Mouse (Mus musculus): Measurements from ENCODE around the gene Msi2.

Gene Msi2

DNA sequence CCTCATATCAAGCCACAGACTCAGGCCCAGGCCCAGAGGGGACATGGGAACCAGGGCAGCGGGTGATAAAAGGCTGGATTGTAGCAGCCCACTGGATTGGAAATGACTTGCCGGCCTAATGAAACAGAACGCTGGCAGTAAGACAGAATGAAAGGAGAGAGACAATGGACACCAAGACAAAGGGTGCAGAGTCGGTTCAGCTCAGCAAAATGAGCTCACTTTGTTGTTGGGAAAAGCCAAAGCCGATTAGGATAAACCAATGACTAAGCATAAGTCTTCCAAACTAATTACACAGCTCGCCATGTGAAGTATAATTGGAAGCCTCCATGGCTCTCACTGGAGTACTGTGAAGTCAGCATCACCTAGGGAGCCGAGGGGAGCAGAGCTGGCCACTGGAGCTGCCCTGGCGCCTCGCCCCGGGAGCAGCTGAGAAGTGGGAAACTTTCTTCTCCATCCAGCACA is 133.1 kb downstream of the Msi2 start:
- peak; percentile 54 for DNase-seq

DNA sequence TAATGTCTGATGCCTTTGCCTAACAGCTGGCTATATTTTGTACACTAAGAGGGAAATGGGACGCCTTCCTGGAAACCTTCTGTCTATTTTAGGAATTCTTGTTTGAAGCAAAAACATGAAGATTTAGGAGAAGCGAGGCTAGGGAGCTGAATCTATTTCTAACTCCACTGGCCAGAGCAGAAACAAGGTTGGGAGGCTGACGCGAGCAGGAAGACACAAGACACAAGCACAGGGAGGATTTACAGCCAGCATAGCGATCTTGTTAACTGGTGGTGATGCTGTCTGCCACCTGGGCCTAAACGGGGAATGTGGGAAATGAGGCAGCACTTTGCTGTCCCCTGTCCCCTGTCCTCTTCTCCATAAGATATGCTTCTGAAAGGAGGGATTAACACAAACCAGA is 134.4 kb downstream of the Msi2 start:
- no peak for DNase-seq

- DNase-seq = no peak
Measured at GRCm38 (mm10) chr11:88583259-88583833, 135.0 kb downstream of the Msi2 start.

GRCm38 (mm10) chr11:88582781-88583180 is 135.5 kb downstream of the Msi2 start:
- no peak for DNase-seq

GRCm38 (mm10) chr11:88582021-88582707 is 136.1 kb downstream of the Msi2 start:
- no peak for DNase-seq

GRCm38 (mm10) chr11:88581375-88581774 is 136.9 kb downstream of the Msi2 start:
- no peak for DNase-seq

DNA sequence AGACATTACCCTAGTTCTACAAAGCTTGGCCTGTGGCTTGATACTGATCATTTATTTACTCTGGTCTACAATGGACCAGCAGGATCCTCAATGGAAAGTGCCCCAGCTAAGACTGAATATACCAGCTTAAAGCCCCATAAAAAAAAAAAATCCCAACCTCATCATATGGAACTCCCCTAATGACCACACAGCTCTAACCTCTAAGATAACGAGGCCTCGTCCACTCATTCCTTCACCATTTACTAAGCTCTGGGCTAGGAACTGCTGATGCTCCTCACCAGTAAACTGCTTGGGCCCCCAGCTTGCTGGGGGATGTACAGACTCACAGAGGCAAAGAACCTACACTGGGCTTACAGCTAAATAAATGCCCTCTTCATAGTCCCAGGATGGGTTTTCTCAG is 139.6 kb downstream of the Msi2 start:
- no peak for DNase-seq

GRCm38 (mm10) chr11:88577076-88577475 is 141.2 kb downstream of the Msi2 start:
- DNase-seq = no peak

DNA sequence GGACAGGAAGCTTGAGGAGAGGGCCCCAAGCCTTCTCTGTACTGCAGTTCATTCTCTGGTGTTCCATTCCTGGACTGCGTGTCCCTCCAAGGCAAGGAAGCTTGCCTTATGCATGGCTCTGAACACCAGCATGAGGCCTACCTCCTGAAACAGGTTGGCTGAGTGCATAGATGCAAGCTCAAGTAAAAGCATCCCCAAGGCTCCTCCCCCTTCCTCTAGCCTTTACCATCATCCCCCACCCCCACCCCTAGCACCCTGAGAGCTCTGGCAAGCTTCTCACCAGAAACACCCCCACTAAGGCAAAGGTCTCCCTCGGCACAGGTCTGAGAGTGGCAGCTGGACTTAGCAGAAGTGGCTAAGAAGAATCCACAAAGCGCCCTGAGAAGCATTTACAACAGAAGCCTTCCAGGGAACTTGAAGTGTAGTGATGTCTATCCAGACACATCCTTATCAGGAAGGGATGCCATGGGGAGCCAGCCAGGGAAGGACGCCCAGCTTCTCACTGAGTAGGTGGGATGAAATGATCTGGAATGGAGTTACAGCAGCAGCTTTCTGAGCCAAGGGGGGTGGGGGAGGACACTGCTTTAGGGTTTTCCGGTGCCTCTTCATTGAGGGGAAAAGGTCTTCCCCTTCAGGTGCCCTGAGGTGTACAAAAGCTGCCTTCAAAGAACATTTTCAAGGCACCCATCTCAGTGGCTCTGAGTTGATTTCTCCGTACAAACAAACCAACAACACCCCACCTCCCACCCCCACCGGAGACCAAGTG is 141.9 kb downstream of the Msi2 start:
- DNase-seq = no peak

- DNase-seq = no peak
Measured at GRCm38 (mm10) chr11:88574575-88575360, 143.5 kb downstream of the Msi2 start.

DNA sequence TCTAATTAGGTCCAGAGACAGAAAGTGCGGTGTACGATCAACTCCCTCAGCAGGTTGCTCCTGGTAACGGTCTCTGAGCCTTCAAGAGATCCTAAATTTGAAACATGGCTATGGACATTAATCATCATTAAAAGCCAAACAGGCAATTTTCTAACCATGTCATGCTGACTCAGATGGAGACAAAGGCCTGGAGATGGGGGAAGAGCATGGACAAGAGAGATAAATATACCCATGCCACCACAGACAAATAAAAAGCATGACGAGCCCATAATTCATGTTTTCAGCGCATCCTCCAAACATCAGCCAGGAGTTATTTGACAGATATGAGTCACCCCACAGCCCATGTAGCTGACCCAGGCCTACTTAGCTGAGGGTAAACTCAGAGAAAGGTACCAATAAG is 145.3 kb downstream of the Msi2 start:
- no peak for DNase-seq

- DNase-seq = no peak
Measured at GRCm38 (mm10) chr11:88572461-88572860, 145.9 kb downstream of the Msi2 start.

DNA sequence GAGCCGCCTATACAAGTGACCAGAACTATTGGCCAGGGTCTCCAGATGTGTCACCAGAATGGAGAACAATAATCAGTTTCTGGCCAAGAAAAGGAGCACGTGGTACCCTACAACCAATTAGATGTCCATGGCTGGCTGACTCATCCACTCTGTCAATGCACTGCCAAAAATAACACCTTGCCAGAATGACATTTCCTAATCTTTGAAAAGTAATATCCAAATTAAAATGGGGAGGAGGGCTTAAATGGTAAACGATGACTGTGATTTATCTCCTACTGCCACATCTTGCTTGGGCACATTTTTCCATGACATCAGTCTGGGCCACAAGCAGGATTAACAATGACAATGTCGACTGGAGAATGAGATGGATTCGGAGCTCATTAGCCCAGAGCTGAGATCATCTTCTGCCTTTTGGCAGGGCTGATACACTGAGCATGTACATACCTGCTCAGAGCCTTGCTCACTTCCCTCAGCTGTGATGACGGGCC is 147.6 kb downstream of the Msi2 start:
- DNase-seq = no peak

DNA sequence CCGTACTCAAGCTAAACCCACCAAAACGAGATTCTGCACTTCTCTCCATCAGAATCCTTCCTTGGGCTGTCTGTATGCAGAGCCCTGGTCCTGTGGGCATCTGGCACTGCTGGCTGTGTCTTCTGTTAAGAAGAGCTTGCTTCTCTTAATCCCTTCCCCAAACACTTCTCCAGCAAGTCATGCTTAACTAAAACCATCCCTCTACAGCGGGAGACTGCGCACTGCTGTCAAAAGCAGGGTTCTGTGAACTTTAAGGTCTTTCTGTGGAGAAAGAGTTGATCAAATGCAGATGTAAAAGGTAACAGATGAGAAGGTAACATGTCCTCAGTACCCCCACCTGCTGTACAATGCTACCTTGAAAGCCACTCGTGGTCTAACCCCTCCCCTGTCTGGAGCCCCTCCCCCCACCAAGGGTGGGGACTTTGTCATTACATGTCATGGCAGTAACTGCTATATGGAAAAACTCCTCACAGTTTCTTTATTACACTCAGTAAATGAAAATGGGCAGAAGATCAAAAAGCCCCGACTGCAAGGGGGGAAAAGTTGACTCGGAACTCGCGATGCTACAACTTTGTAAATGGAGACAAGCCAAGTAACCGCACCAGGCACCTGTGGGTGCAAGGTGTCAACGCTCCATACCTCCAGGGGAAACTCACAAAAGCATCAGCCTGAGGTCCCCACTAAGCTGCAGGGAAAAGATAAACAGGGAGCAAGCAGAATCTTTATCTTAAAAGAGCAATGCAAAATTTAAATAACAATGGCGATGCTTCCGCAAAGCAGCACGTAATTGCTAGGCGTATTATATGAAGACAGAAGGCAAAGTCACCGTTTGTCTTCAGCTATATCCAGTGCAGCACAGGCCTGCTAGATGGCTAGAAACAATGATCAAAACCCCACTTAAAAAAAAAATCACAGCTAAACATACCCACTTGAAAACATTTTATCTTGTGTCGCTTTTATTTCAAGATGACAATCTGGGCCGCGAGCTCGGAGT is 151.4 kb downstream of the Msi2 start:
- no peak for DNase-seq

- no peak for DNase-seq
Measured at GRCm38 (mm10) chr11:88564810-88565209, 153.5 kb downstream of the Msi2 start.

DNA sequence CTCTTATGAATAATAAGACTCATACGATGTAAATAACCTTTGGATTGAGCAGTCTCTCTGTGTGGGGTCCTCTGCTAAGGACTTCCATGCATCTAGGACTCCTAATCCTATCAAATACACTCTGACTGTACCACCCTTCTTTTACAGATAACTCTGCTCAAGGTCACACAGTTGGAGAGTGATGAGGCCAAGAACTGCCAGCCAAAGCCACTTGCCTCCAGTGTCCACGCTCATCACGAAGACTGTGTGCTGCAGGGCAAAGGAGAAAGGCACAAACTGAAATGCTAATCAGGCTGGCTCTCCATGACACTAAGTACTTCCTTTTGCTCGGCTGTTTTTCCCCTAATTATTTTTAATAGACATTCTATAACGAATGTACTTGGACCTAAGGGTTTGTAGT is 153.9 kb downstream of the Msi2 start:
- DNase-seq = no peak

DNA sequence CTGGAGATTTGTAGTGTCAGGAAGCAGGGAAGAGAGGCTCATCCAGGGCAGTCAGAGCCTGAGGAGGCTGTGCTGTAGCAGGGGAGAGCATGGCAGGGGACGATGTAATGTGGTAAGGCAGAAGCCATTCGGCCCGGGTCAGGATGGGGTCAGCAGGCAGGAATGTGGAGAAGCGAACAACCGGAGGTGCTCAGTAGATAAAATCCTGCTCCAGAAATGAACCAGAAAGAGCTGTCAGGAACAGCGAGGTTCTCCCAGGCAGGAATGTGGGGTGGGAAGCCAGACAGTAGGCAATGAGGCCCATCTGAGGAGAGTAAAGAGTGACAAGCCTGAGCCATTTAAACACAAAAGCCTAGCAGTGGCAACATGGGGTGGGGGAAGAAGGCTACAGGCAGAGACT is 157.1 kb downstream of the Msi2 start:
- DNase-seq = no peak

- DNase-seq = no peak
Measured at GRCm38 (mm10) chr11:88560634-88561033, 157.7 kb downstream of the Msi2 start.

DNA sequence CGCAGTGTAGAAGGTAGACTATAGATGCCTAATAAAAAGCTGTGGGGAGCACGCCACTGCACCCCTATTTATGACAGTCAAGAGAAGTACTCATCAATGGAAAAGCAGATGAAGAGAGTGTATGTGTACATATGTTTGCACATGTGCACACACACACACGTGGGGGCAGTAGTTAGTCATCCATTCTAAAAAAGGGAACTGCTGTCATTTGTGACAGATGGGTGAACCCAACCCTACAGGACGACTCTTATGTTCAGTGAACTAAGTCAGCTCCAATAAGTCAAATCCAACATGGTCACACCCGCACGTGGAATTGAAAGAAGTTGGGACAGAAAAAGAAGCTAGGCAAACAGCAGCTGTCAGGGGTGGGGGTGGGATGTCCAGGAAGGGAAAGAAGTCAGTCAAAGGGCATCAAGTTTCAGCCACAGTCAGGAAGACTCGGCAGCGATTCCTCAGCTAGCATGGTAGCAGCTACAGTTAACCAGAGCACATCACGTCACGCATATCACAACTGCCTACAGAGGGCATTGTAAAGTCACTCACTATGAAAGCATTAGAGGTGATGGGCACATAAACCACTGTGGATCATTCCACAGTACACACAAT is 158.8 kb downstream of the Msi2 start:
- DNase-seq = no peak

DNA sequence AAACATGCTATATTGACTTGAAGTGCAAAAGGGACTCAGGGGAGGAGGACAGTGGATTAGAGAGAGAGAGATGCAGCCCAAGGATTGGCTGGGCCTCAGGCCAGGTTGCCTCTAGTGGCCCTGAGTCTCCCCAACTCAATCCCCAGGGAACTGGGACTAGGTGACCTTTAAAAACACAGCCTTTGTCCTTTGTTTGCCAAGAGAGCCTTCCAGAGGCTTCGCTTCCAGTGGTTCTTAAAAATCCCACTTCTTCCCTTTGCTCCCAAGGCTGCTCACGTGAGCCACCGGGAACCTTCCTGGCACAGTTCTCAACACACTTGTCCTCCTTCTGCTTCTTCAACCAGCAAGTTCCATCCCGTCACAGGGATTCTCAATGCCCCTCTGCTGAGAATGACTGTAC is 159.6 kb downstream of the Msi2 start:
- no peak for DNase-seq

GRCm38 (mm10) chr11:88557828-88558580 is 160.3 kb downstream of the Msi2 start:
- no peak for DNase-seq
